Mouse (Mus musculus) lung, embryonic 15.5 days (tissue): ENCODE data around the gene Map3k21. TPM values are rescaled to one million over a fixed set of nuclear protein-coding genes. Genes with fewer than 3 reads are reported as not detected.

ENCODE experiments used
- ATAC-seq: fragments of 200-750 bp; cut with Nextera tagmentation; 2 replicates; pipeline ENCODE4 v1.8.0; 2017; ENCODE audit warnings: moderate number of reproducible peaks, borderline replicate concordance; ENCODE audit not compliant: low FRiP score, low TSS enrichment; ENCODE audit errors: extremely low read depth
- H3K27ac ChIP-seq: fragments of 300-500 bp; sonication (generic); 2 replicates; pipeline ENCODE4 v1.5.1; 2015; ENCODE audit warnings: moderate library complexity, mild to moderate bottlenecking, inconsistent platforms
- H3K27me3 ChIP-seq: fragments of 300-500 bp; sonication (generic); 2 replicates; pipeline ENCODE4 v1.6.1; 2015; ENCODE audit warnings: inconsistent platforms
- H3K36me3 ChIP-seq: fragments of 300-500 bp; sonication (generic); 2 replicates; pipeline ENCODE4 v1.6.1; 2015; ENCODE audit warnings: inconsistent platforms
- H3K4me1 ChIP-seq: fragments of 300-500 bp; sonication (generic); 2 replicates; pipeline ENCODE4 v1.6.1; 2015; ENCODE audit warnings: inconsistent platforms
- H3K4me2 ChIP-seq: fragments of 300-500 bp; sonication (generic); 2 replicates; pipeline ENCODE4 v1.6.1; 2015; ENCODE audit warnings: inconsistent platforms, mild to moderate bottlenecking, moderate library complexity
- H3K4me3 ChIP-seq: fragments of 300-500 bp; sonication (generic); 2 replicates; pipeline ENCODE4 v1.5.1; 2015; ENCODE audit warnings: mild to moderate bottlenecking, inconsistent platforms
- H3K9ac ChIP-seq: fragments of 300-500 bp; sonication (generic); 2 replicates; pipeline ENCODE4 v1.6.1; 2015; ENCODE audit warnings: inconsistent platforms
- H3K9me3 ChIP-seq: fragments of 300-500 bp; sonication (generic); 2 replicates; pipeline ENCODE4 v1.6.1; 2016; ENCODE audit warnings: inconsistent platforms
- WGBS: fragments of 180-500 bp; shearing (Covaris S2); methylation state at CpG from one replicate; pipeline ENCODE4 v1.1.7; 2015; 5-methylcytosine and 5-hydroxymethylcytosine counted together
- polyA plus RNA-seq: library from polyadenylated mRNA; unstranded; fragments of >200 nt; fragmentation: Nextera tagmentation; extraction: Ambion mirVana; gene quantifications from 2 replicates; pipeline ENCODE4 v1.2.1, GENCODE M21; 2015

The Map3k21 gene
- polyA plus RNA-seq, 1 experiment from 2014 or later: 2.7 TPM

DNA sequence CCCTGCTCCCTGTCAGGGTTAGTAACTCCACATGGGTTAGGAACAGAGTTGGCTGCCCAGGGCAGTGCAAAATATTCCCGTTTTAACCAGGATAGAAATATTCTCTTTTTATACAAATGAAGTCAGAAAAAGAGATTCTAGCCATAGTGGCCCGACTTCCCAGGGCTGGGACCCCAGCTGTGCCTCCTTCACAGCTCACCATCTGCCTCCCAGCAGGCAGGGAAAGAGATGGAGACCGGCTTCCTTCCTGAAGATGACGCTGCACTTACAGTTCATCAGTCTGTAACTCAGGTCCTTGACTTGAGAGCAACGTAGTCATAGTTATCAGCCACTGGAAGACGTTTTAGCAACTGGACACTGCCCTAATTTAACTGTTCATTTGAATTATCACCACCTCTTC is 70.6 kb downstream of the Map3k21 start:
- Histone ChIP-seq H3K4me1 (no peaks in the 10 kb centered on the region), H3K36me3 (no peaks in the 10 kb centered on the region), H3K4me2 (no peak overlapping the region), H3K9ac (no peak overlapping the region), H3K27ac (no peak overlapping the region), H3K9me3 (no peaks in the 10 kb centered on the region), H3K27me3 (0 out of 2 replicates have a peak, but pooled peaks cover 4% of the 10 kb centered on the region), H3K4me3 (no peak overlapping the region)
- ATAC-seq: no peak
- 16% methylated on average over 6 of the region's 6 CpGs for WGBS

DNA sequence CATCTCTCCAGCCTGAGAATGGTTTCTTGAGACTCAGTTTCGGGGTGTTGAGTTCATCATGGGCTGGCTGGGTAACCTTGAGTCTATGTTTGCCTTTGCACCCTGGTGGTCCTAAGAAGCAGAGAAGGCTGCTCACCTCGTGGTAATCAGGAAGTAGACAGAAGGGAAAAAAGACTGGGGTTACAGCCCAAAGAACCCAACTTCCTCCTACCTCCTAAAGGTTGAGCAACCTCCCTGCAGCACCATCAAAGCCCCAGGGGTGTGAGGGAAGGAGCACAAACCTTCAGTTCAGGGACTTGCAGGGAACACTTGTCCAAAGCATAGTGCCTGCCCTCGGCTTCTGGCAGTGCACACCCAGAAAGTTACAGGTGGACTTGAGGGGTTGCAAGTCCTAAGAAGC is 73.3 kb downstream of the Map3k21 start:
- Histone ChIP-seq H3K4me2 (no peak overlapping the region), H3K9me3 (no peaks in the 10 kb centered on the region), H3K27ac (no peak overlapping the region), H3K4me3 (no peak overlapping the region), H3K27me3 (0 out of 2 replicates have a peak, but pooled peaks cover 4% of the 10 kb centered on the region), H3K9ac (no peak overlapping the region), H3K4me1 (peaks cover 10% of the 10 kb centered on the region; the same call in 1 of the 2 replicates), H3K36me3 (no peaks in the 10 kb centered on the region)
- 52% methylated on average over 3 of the region's 3 CpGs for WGBS
- no peak for ATAC-seq

DNA sequence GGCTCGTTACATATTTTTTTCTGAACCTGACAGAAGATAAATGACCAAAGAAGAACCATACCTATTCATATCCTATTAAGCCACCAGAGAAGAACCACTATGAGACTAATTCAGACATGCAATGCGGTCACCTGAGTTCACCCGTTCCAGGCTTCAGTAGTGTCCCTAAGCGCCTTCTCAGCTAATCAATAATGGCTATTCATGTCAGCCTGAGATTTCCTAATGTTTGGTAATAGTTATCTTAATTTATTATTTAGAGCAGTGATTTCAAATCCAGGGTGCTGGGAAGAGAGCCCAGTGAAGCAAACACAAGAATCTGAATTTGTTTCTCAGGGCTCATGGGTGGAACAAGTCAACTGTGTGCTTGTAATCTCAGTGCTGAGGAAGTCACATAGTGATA is 73.9 kb downstream of the Map3k21 start:
- Histone ChIP-seq H3K4me2 (no peak overlapping the region), H3K27me3 (0 out of 2 replicates have a peak, but pooled peaks cover 4% of the 10 kb centered on the region), H3K27ac (no peak overlapping the region), H3K36me3 (no peaks in the 10 kb centered on the region), H3K4me1 (peaks cover 10% of the 10 kb centered on the region; the same call in 1 of the 2 replicates), H3K9ac (no peak overlapping the region), H3K9me3 (no peaks in the 10 kb centered on the region), H3K4me3 (no peak overlapping the region)
- no peak for ATAC-seq
- 86% methylated on average over 4 of the region's 4 CpGs for WGBS

DNA sequence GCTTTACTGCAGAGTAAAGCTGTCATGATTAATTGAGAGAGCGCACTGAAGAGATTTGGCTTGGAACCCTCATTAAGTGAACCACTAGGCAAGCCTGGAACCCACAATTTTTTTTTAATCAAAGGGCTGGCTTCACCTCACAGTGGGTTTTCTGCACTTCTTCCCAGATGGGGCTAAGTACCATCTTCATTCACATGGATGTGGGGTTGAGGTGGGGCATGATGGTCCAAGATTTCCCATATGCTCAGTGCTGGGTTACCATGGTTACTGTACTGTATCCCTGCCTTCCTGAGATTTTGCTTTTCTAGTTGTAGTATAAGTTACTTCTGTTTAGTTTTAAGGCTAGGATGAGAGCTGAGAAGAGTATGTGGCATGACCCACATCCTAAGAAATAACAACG is 75.1 kb downstream of the Map3k21 start:
- 90% methylated on average over 2 of the region's 2 CpGs for WGBS
- Histone ChIP-seq H3K4me1 (peaks cover 10% of the 10 kb centered on the region; the same call in 1 of the 2 replicates), H3K36me3 (no peaks in the 10 kb centered on the region), H3K4me2 (no peak overlapping the region), H3K4me3 (no peak overlapping the region), H3K9me3 (no peaks in the 10 kb centered on the region), H3K9ac (no peak overlapping the region), H3K27me3 (no peaks in the 10 kb centered on the region), H3K27ac (no peak overlapping the region)
- no peak for ATAC-seq

DNA sequence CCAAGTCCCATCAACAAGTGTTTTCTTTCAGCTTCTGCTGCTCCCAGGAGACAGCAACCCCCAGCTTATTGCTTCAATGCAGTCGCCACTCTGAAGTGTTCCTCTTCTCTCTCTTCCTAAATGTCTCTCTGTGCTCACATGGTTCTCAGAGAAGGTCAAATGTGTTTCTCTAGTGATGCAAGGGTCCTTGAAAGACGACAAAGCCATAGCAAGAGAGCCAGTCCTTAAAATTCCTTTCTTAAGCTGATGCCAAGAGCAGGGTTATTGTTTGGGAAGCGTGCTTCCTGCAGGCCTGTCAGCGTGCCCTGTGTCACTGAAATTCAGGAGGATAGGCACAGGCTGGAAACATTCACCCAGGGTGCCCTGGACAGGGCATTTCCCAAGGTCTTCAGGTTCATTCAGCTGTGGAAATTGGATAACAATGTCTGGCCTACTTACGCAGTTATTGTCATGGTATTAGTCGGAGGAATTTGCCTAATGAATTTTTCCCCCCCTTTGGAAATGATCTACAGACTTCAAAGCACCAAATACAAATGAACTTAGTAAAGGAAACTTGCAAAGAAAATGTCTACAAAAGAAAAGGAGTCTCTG is 76.8 kb downstream of the Map3k21 start:
- H3K27ac ChIP-seq: no peak overlapping the region
- no peak for ATAC-seq
- no peaks in the 10 kb centered on the region for H3K27me3 ChIP-seq
- no peaks in the 10 kb centered on the region for H3K36me3 ChIP-seq
- no peak overlapping the region for H3K4me2 ChIP-seq
- H3K4me1 ChIP-seq: peaks cover 10% of the 10 kb centered on the region; the same call in 1 of the 2 replicates
- no peaks in the 10 kb centered on the region for H3K9me3 ChIP-seq
- WGBS: 38% methylated on average over 6 of the region's 6 CpGs
- H3K4me3 ChIP-seq: no peak overlapping the region
- no peak overlapping the region for H3K9ac ChIP-seq

DNA sequence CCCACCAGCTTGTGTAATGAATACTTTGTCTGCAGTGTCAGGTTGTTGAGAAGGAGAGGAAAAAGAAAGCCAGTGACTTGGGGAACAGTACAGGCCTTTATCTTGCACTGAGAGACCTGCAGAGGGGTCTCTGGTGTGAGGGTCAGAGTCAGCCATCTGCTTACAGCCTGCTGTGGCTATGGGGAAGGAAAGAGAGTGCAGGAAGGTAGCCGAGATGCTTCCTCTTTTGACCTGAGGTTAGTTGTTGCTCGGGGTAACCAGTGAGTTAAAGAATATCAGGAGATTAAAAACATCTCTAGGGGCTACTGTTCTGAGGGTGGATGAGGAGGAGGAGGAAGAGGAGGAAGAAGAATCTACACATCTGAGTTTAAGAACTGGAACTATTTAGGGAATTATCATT is 77.7 kb downstream of the Map3k21 start:
- H3K27ac ChIP-seq: no peak overlapping the region
- H3K9ac ChIP-seq: no peak overlapping the region
- peaks cover 3% of the 10 kb centered on the region; the same call in 1 of the 2 replicates for H3K27me3 ChIP-seq
- H3K36me3 ChIP-seq: no peaks in the 10 kb centered on the region
- 31% methylated on average over 2 of the region's 2 CpGs for WGBS
- H3K4me2 ChIP-seq: no peak overlapping the region
- H3K9me3 ChIP-seq: no peaks in the 10 kb centered on the region
- H3K4me1 ChIP-seq: peaks cover 10% of the 10 kb centered on the region; the same call in 1 of the 2 replicates
- ATAC-seq: no peak
- no peak overlapping the region for H3K4me3 ChIP-seq

DNA sequence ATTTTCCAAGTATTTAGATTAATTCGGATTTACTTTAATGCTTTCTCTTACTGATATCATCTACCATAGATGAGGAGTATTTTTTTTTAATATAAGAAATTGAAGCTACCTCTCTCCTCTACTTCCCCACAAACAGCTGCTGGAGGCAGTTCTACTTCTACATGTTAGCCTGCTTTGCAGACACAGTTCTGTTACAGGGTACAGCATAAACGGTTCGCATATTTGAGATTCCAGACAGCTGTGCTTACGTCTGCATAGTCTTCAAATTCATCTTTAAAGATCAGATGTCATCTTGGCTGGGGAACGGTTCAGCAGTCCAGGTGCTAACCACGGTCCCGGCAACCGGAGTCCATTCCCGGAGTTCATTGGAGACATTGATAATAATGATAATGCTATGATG is 83.4 kb downstream of the Map3k21 start:
- no peaks in the 10 kb centered on the region for H3K36me3 ChIP-seq
- H3K9ac ChIP-seq: no peak overlapping the region
- H3K4me2 ChIP-seq: no peak overlapping the region
- H3K27me3 ChIP-seq: peaks cover 51% of the 10 kb centered on the region
- ATAC-seq: no peak
- 33% methylated on average over 9 of the region's 9 CpGs for WGBS
- no peaks in the 10 kb centered on the region for H3K9me3 ChIP-seq
- no peak overlapping the region for H3K27ac ChIP-seq
- no peak overlapping the region for H3K4me3 ChIP-seq
- H3K4me1 ChIP-seq: no peaks in the 10 kb centered on the region

DNA sequence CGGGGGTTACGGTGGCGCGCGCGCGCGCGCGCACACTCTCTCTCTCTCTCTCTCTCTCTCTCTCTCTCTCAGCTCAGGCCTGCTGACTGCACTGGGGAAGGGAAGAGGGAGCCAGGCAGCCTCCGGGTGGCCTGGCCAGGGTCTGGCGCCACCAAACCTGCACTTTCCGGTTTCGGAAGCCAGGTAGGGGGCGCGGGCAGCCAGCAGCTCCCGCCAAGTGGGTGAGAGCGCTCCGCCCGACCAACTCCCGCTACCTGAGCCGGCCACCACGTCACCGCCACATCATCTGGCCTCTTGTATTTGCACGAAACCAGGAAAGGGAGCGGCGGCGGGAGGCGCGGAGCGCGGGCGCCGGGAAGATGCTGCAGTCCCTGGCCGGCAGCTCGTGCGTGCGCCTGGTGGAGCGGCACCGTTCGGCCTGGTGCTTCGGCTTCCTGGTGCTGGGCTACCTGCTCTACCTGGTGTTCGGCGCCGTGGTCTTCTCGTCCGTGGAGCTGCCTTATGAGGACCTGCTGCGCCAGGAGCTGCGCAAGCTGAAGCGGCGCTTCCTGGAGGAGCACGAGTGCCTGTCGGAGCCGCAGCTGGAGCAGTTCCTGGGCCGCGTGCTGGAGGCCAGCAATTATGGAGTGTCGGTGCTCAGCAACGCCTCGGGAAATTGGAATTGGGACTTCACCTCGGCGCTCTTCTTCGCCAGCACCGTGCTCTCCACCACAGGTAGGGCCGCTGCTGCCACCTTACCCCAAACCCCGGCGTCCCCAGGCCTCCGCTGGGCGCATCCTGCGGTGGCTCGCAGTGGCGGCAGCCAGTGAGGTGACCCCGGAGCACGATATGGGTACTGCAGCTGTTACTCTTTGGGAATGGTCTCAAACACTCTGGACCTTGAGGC is 85.1 kb downstream of the Map3k21 start, which contains the start of gene Kcnk1:
Gene Kcnk1 (plus strand): TSS at position 70 of the 886 bp plus-strand sequence.
- WGBS: 1% methylated on average over 73 of the region's 73 CpGs
- Histone ChIP-seq H3K4me1 (peaks cover 8% of the 10 kb centered on the region), H3K4me2 (peak within 1 kb of the TSS; percentile 71), H3K9ac (peak within 1 kb of the TSS; percentile 53), H3K4me3 (peak within 1 kb of the TSS; percentile 54), H3K27ac (peak within 1 kb of the TSS; percentile 83), H3K27me3 (peaks cover 51% of the 10 kb centered on the region), H3K9me3 (no peaks in the 10 kb centered on the region), H3K36me3 (no peaks in the 10 kb centered on the region)
- peak; percentile 78; the same call in 1 of the 2 replicates for ATAC-seq

DNA sequence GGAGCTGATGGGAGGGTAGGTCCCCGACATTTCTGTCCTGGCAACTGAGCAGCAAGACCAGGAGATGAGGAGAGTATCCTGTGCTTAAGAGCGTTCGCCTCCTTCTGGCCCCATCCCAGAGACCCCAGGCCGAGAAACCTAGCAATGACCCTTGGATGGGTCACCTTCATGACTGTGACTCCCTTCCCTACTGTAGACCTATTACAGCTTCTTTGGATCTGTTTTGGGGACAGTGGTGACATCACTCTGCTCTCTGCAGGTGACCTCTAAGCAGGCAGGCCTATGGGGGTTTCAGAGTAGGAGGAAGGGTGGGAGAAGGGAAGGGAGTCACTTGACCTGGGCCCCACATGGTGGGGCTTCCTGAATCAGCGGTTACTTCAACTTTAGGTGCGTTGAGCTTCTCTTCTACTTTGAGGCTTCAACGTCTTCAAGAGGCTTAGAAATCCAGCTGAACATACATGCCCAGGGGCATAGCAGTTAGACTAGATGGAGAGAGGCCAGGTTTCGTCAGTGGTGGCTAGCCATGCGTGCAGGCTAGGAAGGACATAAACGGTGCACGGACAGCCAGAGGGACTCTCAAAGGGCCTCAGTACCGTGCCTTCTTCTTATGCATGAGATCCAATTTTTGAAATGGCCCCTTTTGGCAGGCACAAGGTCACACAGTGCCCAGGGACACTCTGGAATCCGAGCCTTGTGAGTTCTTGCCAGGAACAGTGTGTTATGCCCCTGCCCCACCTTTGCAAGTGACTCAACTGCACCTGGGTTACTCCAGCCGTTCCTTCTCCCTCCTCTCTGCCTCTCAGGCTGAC is 86.0 kb downstream of the Map3k21 start:
- H3K9ac ChIP-seq: peak overlapping the region; percentile 53
- peaks cover 17% of the 10 kb centered on the region for H3K4me1 ChIP-seq
- peak overlapping the region; percentile 54 for H3K4me3 ChIP-seq
- H3K36me3 ChIP-seq: no peaks in the 10 kb centered on the region
- H3K27ac ChIP-seq: peak overlapping the region; percentile 83
- no peak for ATAC-seq
- H3K27me3 ChIP-seq: peaks cover 51% of the 10 kb centered on the region
- H3K4me2 ChIP-seq: peak overlapping the region; percentile 71
- H3K9me3 ChIP-seq: no peaks in the 10 kb centered on the region
- WGBS: 22% methylated on average over 14 of the region's 14 CpGs

DNA sequence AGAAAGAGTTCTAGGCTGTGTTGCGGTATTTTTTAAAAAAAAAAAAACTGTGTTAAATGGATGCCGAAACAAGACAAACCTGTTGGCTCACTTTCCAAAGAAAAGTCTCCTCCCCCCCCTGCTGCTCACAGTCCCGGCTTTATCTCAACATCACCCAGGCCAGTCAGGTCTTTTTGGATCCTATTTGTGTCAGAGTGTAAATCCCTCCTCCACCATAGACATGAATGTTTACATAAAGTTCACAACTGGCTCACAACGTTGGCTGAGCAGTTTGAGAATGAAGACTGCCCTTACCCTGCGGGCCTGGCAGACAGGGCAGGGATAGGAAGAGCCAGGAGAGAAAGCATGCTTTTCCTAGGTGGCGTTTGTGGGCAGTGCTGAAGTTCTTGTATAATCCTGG is 86.7 kb downstream of the Map3k21 start:
- ATAC-seq: no peak
- Histone ChIP-seq H3K27ac (peak overlapping the region; percentile 83), H3K36me3 (no peaks in the 10 kb centered on the region), H3K27me3 (peaks cover 51% of the 10 kb centered on the region), H3K9ac (no peak overlapping the region; the same call in 1 of the 2 replicates), H3K9me3 (no peaks in the 10 kb centered on the region), H3K4me2 (peak overlapping the region; percentile 71), H3K4me3 (peak overlapping the region; percentile 54), H3K4me1 (peaks cover 17% of the 10 kb centered on the region)
- WGBS: 22% methylated on average over 6 of the region's 6 CpGs
